Comparison of ENCODE assay signal across 8 mouse cellular contexts in genomic region chr5:60608943-60609614, GRCm38 (mm10).
A peak's percentile ranks its signal among the peaks of the same experiment; 100 is the strongest.
DNase-seq lines count a peak whose midpoint lies in the region; ATAC-seq and TF ChIP-seq lines count a peak whose summit lies in the region.

No protein-coding gene starts in this region.

- peak; percentile 2 for DNase-seq in kidney, adult 9 months
- DNase-seq in kidney, adult 11 months: no peak
- DNase-seq in R1 (ENCODE audit: low read depth, low spot score): peak; percentile 46
- DNase-seq in forebrain, postnatal 0 days: peak; percentile 94
- DNase-seq in limb, embryonic 14.5 days (ENCODE audit: low spot score): peak; percentile 46
- DNase-seq in ovary, adult 18-20 months (ENCODE audit: low spot score): no peak
- no peak for DNase-seq in liver, embryonic 11.5 days (ENCODE audit: low spot score)
- no peak for DNase-seq in heart, postnatal 4 days

- peak overlapping the region; percentile 76 for H3K27ac ChIP-seq in forebrain, postnatal 0 days (ENCODE audit: low read depth, low read length)
- no peak overlapping the region for H3K27ac ChIP-seq in limb, embryonic 14.5 days (replicated peaks; ENCODE audit: low read depth, low read length)
- no peak overlapping the region for H3K27ac ChIP-seq in liver, embryonic 11.5 days (ENCODE audit: low read depth, low read length)

- no peak for TF ChIP-seq POLR2A in limb, embryonic 14.5 days (IDR thresholded peaks at IDR 0.05; ENCODE audit: borderline replicate concordance, extremely low read depth, insufficient read depth, insufficient read length)

- TF ChIP-seq CTCF in forebrain, postnatal 0 days (IDR thresholded peaks at IDR 0.05; ENCODE audit: low read depth): peak; percentile 81

- peak overlapping the region; percentile 22; the same call in 1 of the 2 replicates for H3K9ac ChIP-seq in forebrain, postnatal 0 days
- H3K9ac ChIP-seq in limb, embryonic 14.5 days (ENCODE audit: low read depth, low read length, severe bottlenecking): no peak overlapping the region
- no peak overlapping the region for H3K9ac ChIP-seq in liver, embryonic 11.5 days (ENCODE audit: low read depth, low read length)

- peak; percentile 78 for ATAC-seq in forebrain, postnatal 0 days
- no peak for ATAC-seq in limb, embryonic 14.5 days (ENCODE audit: low FRiP score, low read depth)
- no peak for ATAC-seq in liver, embryonic 11.5 days (replicated peaks; ENCODE audit: low FRiP score)

- WGBS in forebrain, postnatal 0 days: 12% methylated on average over 4 of the region's 4 CpGs
- WGBS in limb, embryonic 14.5 days: 32% methylated on average over 4 of the region's 4 CpGs
- 38% methylated on average over 4 of the region's 4 CpGs for WGBS in liver, embryonic 11.5 days

- no peaks in the 10 kb centered on the region for H3K36me3 ChIP-seq in forebrain, postnatal 0 days (ENCODE audit: insufficient read depth)
- no peaks in the 10 kb centered on the region for H3K36me3 ChIP-seq in limb, embryonic 14.5 days (ENCODE audit: control insufficient read depth, insufficient read depth, low read length)
- no peaks in the 10 kb centered on the region for H3K36me3 ChIP-seq in liver, embryonic 11.5 days (ENCODE audit: control insufficient read depth, insufficient read depth, low read length)

- H3K27me3 ChIP-seq in forebrain, postnatal 0 days (ENCODE audit: insufficient read depth, low read length): no peaks in the 10 kb centered on the region
- no peaks in the 10 kb centered on the region for H3K27me3 ChIP-seq in limb, embryonic 14.5 days (ENCODE audit: control insufficient read depth, insufficient read depth, low read length)
- no peaks in the 10 kb centered on the region for H3K27me3 ChIP-seq in liver, embryonic 11.5 days (replicated peaks; ENCODE audit: control insufficient read depth, insufficient read depth, low read length)

- H3K4me3 ChIP-seq in forebrain, postnatal 0 days (ENCODE audit: low read depth, low read length): peak overlapping the region; percentile 4; the same call in 1 of the 2 replicates
- H3K4me3 ChIP-seq in limb, embryonic 14.5 days (replicated peaks; ENCODE audit: low read length): no peak overlapping the region
- no peak overlapping the region for H3K4me3 ChIP-seq in liver, embryonic 11.5 days (ENCODE audit: low read depth, low read length)

- H3K4me2 ChIP-seq in forebrain, postnatal 0 days (ENCODE audit: low read depth): peak overlapping the region; percentile 13; the same call in 1 of the 2 replicates
- H3K4me2 ChIP-seq in limb, embryonic 14.5 days (replicated peaks; ENCODE audit: low read depth, low read length, severe bottlenecking): no peak overlapping the region
- no peak overlapping the region for H3K4me2 ChIP-seq in liver, embryonic 11.5 days

- H3K4me1 ChIP-seq in forebrain, postnatal 0 days (ENCODE audit: insufficient read depth): no peaks in the 10 kb centered on the region
- no peaks in the 10 kb centered on the region for H3K4me1 ChIP-seq in limb, embryonic 14.5 days (ENCODE audit: control insufficient read depth, insufficient read depth, low read length)
- no peaks in the 10 kb centered on the region for H3K4me1 ChIP-seq in liver, embryonic 11.5 days (replicated peaks; ENCODE audit: control insufficient read depth, insufficient read depth, low read length)

- H3K9me3 ChIP-seq in forebrain, postnatal 0 days (ENCODE audit: low read length): no peaks in the 10 kb centered on the region
- no peaks in the 10 kb centered on the region for H3K9me3 ChIP-seq in limb, embryonic 14.5 days (ENCODE audit: control insufficient read depth, low read length)
- no peaks in the 10 kb centered on the region for H3K9me3 ChIP-seq in liver, embryonic 11.5 days (ENCODE audit: control insufficient read depth, low read length)

Comparison
In these comparisons a context has a peak if more than half of its experiments do, and no peak if none do; other contexts are left out.
1. DNase-seq: peak in kidney, adult 9 months (single experiment), R1 (single experiment), forebrain, postnatal 0 days (single experiment) and limb, embryonic 14.5 days (single experiment); none in kidney, adult 11 months (single experiment), ovary, adult 18-20 months (single experiment), liver, embryonic 11.5 days (single experiment) and heart, postnatal 4 days (single experiment).